Mouse (Mus musculus): ENCODE results near the gene Ahcyl2. TPM values are rescaled to one million over a fixed set of nuclear protein-coding genes. Genes with fewer than 3 reads are reported as not detected.

Ahcyl2 gene
- total RNA-seq, 2 experiments from 2014 or later = 72.1 to 79.0 TPM

DNA sequence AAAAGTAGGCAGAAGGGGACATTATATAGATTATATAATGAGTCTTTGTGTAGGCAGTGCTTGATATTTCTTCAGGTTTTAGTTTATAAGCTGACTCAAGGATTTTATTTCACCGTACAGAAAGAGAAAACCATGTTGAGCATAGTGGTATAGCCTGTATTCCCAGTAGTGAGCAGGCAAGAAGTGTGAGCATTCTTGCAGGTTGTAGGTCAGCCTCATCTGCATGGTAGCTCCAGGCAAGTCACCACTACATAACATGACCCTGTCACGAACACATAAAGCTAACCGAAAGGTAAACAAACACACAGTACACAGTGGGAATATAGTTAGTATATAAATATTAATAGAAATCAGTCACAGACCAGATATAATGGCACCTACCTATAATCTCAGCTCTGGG lies 47.2 kb downstream of the Ahcyl2 start:
- no peak for DNase-seq

DNA sequence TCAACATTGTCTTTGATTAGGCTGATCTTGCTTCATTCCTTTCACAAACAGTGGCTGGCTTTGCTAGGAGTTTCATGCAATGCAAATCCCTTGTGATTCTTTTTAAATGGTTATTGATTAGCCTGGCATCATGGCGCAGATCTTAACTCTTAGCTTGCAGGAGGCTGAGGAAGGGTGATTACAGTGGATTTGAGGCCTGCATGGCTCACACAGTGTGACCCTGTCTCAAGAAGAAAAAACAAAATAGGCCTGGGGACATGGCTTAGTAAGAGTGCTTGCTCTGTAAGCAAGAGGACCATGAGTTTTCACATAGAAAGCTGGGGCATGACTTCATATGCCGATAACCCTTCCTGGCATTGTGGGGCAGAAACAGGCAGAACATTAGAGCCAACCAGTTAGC lies 47.8 kb downstream of the Ahcyl2 start:
- DNase-seq = no peak

DNA sequence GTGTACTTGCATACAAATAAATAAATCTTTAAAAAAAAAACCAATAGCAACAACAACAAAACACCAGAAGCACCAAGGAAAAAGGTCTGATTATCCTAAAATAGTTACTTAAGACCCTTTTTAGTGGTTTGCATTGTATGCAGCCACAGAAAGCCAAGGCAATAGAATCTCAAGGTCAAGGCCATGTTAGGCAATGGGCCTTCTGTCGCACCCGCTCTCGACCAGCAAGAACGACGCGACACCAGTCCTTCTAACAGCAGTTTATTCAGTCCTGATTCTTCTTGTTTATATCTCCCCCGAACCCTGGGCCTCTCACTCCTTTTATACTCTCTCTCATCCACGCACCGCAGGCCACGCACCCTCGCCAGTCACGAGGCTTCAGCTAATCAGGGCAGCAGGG lies 48.6 kb downstream of the Ahcyl2 start:
- DNase-seq = peak; percentile 42

DNA sequence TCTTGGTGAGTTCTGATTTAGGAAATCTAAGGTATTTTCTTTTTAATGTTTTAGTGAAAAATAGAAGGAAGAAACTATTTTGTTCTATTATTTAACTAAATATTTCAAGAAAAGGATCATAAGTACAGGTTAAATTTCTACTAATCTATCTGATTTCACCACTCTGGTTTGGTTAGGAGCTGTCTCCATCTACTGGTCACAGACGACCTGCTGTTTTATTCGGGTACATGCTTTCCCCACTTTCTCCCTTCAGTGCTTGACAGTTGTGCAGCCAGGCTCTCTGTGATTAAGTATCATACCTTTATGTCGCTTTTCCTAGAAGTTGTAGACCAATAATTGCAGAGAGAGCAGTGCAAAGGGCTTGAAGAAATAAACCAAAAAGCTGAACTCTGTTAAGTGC lies 51.5 kb downstream of the Ahcyl2 start:
- peak; percentile 54 for DNase-seq

DNA sequence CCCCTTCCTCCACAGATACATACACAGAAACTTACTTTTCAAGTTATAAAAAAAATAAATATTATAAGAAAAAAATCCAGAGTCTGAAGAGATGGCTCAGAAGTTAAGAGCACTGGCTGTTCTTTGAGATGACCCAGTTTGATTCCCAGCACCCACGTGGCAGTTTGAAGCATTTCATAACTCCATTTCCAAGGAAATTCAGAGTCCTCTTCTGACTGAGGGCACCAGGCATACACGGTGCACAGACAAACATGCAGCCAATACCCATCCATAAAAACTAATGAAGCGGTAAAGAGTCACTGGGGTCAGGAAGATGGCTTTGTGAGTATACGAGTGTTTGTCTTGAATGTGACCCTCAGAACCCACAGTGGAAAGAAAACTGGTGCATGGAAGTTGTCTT lies 52.5 kb downstream of the Ahcyl2 start:
- no peak for DNase-seq

DNA sequence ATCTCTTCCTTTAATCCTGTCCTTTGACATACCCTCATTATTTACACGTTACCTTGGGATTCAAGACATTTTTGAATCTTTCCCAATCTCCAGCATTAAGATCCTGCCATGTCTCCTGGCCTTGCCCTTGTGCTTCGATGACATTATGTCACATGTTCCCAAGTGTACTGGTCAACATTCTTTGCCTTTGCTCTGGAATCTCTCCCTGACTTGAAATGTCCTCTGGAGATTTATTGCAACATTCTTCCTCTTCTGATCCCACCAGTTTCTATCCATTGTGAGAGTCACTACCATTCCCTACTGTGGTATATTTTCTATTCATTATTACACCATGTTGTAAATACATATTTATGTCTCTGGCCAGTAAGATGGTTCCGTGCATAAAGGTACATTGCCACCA lies 53.1 kb downstream of the Ahcyl2 start:
- DNase-seq = no peak

DNA sequence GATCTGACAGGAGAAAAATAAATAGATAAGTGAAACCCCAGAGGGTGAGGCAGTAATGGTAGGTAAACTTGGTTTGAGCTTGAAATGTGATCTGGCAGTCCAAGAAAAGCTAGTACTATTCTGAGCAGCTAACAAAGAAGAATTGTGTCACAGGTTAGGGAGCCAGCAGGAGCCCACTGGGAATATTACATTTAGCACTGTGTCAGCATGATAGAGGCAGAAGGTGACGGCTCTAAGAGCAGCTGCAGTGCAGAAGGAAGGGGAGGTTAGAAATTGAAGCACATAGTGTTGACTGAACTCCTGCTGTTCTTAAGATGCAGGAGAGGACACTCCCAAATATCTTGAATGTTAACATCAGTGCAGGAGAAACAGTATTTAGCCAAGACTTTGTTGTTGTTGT lies 54.0 kb downstream of the Ahcyl2 start:
- DNase-seq = peak; percentile 38

DNA sequence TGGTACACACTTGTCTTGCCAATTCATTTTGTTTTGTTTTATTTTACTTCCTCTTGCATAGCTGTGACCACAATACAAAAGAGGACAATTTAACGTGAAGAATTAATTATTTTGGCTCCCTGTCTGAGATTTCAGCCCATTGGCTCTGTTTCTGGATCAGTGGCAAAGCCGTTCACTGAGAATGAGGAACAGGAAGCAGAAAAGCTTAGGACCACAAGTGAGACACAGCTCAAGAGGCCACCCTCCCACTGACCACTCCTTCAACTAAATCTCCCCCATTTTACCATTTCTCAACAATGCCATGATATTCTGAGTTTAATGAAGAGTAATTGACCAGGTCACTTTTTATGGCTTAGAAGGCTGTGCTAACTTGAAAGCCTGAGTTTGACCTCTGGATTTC lies 57.5 kb downstream of the Ahcyl2 start:
- DNase-seq = no peak

DNA sequence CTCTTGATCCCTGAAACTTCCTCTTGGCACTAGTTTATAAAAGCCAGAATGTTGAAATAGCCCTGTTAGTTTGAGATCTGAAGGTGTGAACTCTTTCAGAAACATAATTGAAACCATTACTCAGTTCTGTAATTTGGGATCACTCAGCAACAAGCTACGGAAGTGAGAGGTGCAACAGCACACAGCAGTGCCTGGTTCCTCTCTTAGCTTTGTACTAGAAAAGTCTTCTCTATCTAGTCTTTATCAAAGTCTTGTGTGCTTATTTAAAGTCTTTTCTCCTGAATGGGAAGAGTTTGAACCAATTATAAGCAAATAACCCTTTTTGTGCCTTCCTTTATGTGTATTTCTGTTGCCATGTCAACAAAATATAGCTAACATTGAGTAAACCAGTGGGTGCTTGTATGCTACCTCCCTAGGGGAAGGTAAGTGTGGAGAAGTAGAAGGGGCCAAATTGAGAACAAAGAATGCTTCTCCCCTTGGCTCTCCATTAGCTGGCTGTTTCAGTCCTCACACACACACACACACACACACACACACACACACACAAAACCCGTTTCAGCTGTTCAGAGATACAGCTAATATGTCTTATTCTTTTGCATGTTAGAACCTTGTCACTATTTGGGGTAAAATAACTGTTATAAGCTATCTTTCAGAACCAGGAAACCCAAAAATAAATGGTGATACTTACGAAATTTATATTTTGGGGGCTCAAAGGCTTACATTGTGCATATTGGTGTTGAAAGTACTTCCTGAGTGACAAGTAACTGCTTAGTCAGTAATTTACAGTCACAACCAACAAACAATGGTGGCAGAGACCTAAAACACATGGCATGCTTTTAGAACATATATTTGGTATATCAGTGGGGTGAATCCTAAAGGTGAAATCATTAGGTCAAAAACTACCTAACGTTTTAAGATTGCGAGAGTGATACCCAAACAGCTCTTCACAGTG lies 59.8 kb downstream of the Ahcyl2 start:
- no peak for DNase-seq

DNA sequence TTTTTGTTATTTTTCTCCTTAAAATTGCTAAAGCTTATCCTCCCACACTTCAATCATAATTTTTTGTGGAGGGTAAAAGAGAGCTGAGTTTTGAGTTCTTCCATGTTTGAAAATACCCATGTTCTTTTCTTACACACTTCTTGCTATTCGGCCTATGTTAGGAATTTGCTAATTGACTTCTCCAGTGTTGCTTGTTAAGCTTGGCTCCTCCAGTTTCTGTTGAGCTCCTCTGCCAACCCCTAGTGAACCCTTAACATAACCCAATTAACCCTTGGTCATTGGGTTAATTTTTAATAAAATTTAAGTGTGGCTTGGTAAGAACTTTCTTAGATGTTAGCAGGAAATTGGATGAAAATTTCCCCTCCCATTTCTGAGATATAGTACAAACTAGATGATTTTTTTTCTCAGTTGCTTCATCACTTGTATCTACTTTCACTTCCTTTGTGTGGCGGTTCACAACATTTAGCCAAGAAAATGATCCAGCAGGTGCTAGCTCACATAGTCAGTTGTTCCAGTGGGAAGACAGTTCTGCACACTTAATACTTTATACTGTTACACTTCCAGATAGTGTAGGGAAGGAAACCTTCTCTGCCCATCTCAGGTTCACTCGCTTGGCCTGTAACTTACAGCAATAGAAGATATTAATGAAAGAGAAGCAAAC lies 60.9 kb downstream of the Ahcyl2 start:
- no peak for DNase-seq

DNA sequence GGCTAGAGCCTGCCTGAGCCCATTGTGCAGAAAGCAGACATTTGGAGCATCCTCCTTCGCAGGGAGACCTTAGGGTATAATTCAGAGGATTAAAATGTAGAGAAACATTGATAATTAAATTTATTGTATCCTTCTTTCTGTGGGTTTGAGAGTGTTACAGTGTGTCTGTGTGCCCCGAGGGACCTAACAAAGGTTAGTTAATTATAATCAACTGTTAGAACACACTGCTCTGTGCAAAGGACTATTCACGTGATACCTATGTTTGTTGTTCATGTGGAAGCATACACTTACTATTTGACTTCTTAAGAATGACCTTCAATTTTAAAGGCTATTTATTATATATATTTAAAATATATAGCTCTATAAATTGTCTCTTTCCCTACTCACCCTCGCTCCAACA lies 64.5 kb downstream of the Ahcyl2 start:
- DNase-seq = no peak

DNA sequence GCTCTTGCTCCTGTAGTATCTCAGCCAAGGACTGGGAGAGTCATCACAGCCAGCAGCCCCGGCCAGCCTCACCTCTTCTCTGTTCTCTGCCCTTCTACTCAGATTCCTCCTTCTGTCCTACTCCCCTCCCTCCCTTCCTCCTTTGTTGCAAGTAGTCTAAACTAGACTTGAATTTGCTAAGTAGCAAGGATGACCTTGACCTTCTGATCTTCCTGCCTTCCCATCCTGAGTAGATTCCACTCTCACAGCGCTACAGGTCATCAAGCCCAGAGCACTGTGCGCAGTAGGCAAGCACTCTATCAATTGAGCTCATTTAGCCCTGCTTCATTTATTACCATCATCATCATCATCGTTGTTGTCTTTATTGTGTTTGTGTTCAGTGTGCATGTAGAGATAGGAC lies 65.3 kb downstream of the Ahcyl2 start:
- DNase-seq = no peak

DNA sequence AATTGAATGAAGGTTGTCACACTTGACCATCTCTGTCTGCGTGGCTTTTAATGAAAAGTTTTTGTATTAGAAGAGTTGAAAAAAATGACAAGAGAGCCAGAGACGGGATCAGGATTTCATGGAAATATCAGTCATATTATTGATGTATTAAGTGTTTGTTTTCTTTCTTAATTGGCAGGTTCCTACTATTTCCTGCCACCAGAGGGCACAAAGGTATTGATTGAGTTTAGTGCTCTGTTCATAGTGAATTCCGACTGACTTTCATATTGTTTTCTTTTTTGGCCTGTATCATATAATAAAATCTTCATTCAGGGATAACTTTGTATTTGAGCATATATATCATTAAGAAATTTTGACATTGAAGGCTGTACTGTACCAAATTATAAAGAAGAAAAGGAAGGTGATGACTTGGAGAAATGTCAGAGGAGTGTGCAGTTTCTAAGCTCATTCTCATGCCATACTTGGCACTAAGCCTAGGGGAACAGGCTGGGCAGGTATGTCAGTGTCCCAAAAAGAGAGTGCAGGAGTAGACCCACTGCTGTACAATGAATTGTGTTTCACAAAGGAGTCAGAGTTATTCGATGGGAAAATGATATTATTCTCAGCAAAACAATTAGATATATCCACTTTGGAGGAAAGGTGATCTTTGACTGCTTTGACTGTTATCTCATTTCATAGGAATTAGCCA lies 65.9 kb downstream of the Ahcyl2 start:
- DNase-seq = no peak

DNA sequence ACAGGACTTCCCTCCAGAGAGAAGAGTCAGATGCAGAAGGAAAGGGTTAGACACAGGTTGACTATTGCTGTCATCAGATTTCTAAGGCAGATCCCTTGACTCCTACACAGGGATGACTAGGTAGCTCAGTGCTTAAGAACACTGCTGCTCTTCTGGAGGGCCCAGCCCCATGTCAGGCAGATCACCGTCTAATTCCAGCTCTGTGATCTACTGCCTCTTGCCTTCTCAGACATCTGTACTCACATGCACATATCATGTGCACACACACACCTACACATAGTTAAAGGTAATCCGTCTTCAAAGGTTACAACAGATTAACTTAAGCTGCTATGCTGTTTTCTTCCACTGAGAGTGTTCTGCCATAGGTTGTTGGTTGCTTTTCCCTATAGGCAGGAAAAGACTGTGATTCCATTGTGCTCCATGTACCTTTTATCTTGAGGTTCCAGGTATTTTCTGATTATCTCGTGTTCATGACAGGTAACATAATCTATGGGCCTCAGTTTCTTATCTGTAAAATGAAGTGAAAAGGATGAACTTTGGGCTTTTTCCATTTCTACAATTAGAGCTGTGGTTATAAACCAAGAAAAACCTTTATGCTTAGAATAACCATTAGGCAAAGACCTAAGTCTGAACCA lies 67.8 kb downstream of the Ahcyl2 start:
- DNase-seq = no peak

DNA sequence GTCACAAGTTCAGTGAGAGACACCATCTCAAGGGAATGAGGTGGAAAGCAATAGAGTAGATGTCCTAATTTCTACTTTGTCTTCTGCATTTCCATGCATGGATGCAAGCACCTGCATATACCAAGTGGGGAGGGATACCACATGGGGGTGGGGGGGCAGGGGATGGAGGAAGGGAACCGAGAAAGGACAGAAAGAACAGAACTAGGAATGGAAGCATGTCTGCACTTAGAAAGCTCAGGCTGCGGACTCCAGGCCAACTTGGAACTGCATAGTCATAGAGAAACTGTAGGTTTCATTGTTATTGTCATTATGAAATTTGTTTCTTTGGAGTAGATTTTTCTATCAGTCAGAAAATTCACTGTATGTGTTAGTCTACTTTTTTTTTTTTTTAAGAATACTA lies 69.8 kb downstream of the Ahcyl2 start:
- no peak for DNase-seq

DNA sequence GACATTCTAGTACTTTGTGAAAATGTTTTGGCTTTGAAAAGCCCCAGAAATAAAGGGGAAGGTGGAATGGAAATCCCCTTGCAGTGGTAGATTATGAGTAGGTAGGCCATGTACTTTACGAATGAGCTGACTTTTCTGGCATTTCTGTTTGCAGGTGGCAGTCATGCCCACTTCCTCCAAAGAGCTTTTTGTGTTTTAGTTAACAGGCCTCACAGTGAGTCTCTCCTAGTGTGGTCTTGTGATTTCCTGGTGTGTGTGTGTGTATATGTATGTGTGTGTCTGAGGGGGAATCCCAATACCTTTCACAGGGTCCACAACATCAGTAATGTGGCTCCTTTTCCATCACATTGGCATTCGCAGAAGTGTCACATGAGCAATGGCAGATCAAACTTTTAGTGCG lies 70.7 kb downstream of the Ahcyl2 start:
- no peak for DNase-seq

DNA sequence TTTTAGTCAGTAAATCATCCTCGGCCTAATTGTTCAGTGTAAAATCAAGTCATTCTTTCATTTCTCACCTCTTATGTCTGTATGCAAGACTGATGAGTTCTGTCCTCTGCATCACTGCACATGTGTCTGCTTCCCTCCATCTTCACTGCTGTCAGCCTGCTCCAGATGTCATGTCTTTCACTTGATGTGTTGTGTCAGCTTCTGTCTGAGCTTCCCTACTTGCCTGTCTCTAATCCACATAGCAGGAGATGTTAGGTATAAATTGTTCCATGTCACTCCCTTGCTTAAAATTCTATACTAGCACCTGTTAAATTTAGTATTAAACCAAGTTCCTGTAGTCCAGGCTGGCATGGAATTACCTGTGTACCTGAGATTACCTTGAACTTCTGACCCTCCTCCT lies 72.2 kb downstream of the Ahcyl2 start:
- no peak for DNase-seq

DNA sequence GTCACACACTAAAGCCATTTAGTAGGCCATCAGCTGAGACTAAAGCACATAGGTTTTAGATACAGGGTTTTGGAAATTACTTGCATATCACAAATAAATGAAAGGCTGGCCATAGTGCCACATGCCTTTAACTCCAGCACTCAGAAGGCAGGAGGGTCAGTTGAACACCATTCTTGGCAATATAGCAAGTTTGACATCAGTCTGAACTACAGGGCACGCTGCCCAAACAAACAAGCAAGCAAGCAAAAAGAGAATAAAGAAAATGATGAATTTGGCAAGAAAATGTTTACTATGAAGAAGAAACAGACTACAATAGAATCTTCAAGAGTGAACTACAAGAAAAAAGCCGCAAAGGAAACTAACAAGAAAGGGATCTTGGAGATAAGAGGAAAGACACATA lies 73.7 kb downstream of the Ahcyl2 start:
- DNase-seq = no peak

DNA sequence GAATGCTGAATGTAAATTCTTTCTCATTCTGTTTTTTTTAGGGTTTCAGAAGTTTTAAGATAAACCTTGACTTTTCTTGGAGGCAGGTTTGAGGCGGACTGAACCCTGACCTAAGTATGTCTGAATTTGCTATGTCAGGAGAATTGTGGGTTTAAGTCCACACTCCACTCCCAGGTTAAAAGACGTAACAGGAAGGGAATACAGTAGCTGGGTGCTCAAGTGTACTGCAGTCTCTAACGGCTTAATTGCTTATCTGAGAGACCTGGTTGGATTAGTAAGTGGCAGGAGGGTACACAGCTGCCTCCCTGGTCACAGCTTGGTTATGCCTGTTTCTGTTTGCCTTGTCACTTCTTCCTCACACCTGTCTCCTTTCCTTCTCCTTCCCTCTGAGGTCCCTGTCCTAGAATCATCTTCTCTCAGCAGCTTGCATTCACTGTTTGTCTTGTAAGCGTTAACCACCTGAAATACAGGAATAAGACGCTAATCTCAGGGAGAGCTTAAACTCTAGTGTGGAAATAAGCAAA lies 79.9 kb downstream of the Ahcyl2 start:
- DNase-seq = no peak

DNA sequence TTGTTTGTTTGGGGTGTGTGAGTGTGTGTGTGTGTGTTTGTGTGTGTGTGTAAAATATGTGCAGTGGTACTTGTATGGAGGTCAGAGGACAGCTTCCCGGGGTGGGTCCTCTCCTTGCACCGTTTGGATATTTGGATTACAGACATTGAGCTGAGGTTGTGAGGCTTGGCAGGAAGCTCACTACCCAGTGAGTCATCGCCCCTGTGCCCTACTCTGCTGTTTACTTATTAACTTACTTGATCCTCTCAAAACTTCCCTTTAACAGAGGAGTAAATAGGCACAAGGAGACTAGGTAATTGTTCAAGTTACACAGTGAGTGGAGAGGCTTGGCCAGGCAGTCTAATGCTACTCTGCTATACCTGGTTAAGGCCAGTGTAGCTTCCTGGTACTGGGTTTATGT lies 81.0 kb downstream of the Ahcyl2 start:
- peak; percentile 37 for DNase-seq

DNA sequence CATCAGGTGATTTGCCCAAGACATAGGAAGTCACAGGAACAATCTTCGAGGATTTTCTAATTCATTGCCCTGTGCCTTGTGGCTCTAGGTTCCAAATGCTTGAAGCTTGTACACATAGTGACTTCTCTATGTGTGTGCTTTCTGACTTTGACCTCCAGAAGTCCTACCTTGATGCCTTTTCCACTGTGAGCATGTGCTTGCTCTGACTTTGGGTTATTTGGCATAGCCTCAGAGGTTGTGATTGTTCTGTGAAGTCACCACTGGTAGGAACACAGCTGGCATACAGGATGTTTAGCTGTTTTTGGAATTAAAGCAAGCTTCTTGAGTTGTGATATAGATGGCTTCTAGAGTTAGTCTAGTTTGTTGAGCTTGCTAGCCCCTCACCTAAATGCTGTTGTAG lies 82.3 kb downstream of the Ahcyl2 start:
- no peak for DNase-seq

DNA sequence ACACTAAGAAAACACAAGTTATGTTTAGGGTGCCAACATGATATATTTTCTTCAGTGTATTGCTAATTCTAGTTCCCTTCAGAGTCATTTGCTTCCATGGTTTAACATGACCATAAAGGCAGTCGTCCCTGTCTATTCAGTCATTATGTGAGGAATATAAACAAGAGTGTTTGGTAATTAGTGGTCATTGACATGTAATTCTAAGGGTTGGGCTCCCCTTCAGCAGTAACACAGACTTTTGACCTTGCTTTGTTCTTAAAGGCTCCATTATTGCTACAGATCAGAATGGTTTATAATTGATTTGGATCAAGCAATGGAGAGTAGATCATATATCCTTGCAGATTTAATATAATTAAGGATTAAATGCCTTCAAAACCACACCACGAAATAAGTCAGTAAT lies 82.9 kb downstream of the Ahcyl2 start:
- no peak for DNase-seq

DNA sequence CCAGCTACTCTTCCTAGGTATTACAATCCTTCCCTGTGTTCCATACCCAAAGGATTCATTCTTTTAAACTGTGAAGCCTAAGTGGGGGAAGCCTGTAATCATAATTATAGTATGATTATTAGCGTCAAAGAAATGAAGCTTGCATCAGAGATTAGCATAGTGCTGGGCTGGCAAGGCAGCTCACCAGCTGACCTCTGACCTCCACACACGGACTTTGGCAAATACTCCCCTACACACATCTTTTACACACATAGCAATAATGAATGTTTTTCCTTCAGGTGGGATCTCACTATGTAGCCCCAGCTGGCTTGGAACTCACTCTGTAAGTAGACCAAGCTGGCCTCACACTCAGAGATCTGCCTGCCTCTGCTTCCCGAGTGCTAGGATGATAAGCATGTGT lies 84.1 kb downstream of the Ahcyl2 start:
- no peak for DNase-seq

All from adrenal gland, postnatal 10 days (tissue).